Mouse (Mus musculus): ENCODE data around the gene Dcakd. TPM values are rescaled to one million over a fixed set of nuclear protein-coding genes. Genes with fewer than 3 reads are reported as not detected.
A peak's percentile ranks its signal among the peaks of the same experiment; 100 is the strongest.

Gene Dcakd
- polyA plus RNA-seq, 1 experiment from 2014 or later = 183 TPM

DNA sequence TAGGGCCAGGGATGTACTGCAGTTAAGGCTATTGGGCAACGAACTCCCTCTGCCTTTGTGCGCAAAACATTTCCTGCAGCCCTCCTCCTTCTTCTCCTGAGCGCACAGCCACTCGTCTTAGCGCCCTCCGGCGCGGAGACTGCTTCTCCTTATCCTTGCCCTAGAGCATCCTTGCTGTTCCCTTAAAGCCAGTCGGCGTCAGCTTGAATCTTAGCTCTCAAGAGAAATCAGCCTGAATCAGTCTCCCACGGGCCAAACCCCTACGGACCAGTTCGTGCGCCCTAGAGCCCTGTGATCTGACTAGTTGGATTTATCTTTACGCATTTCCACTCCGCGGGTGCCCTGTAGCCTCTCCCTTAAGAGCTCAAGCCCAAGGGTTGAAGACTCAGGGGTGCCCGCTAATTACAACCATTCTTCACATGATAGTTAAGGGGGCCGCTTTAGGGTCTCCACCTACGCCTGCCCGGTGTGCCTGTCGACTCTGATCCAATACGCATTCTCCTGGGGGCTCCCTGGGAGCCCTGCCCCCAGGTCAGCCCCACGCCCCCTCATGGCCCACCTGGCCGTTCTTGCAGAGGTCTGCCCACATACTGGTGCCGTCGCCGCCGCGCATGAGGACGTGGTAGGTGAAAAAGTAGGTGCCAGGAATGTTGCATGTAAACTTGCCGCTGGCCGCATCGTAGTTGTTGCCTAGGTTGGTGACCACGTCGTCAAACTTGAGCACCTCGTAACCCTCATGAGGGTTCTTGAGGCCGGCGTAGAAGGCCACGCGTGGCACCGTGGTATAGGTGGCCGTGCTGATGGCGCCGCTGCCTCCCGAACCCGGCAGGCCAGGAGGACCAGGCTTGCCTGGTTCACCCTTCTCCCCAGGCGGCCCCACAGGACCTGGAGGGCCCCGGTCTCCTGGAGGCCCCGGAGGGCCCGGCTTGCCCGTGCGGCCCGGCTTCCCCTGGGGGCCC, 82.5 kb downstream of the Dcakd start:
- peak overlapping the region; percentile 50 for H3K9ac ChIP-seq (replicated peaks; ENCODE audit: low read length)
- ATAC-seq (ENCODE audit: low FRiP score, low TSS enrichment) (no peak), DNase-seq (no peak)
- 2% methylated on average over 54 of the region's 54 CpGs for WGBS
- no peaks in the 10 kb centered on the region for H3K36me3 ChIP-seq (ENCODE audit: control insufficient read depth, insufficient read depth, low read length)
- H3K9me3 ChIP-seq (ENCODE audit: control insufficient read depth, low read length) = no peaks in the 10 kb centered on the region
- peak overlapping the region; percentile 64 for H3K4me2 ChIP-seq (ENCODE audit: low read length)
- H3K4me1 ChIP-seq (ENCODE audit: control insufficient read depth, insufficient read depth, low read length) = peaks cover 26% of the 10 kb centered on the region
- H3K27ac ChIP-seq (replicated peaks; ENCODE audit: low read depth, low read length) = no peak overlapping the region
- H3K27me3 ChIP-seq (ENCODE audit: control insufficient read depth, insufficient read depth, low read length) = peaks cover 54% of the 10 kb centered on the region
- H3K4me3 ChIP-seq (replicated peaks; ENCODE audit: low read depth, low read length) = peak overlapping the region; percentile 38

Small RNA genes lying within 50 kb of the gene (microRNA-seq; reads per million reads assigned to microRNA genes)
- gene Mir6931 = not detected

Other genes with a start within 250 kb of the Dcakd start
- 32.0 and 33.9 TPM in 2 replicates for gene Gjc1, start 208.6 kb downstream of the Dcakd start, polyA plus RNA-seq (2014; fragmentation: Nextera tagmentation; extraction: Ambion mirVana)
- gene Higd1b, start 192.5 kb downstream of the Dcakd start, polyA plus RNA-seq (2014; fragmentation: Nextera tagmentation; extraction: Ambion mirVana) = 5.4 and 9.6 TPM in 2 replicates
- gene Eftud2, start 147.3 kb downstream of the Dcakd start, polyA plus RNA-seq (2014; fragmentation: Nextera tagmentation; extraction: Ambion mirVana) = 111 and 150 TPM in 2 replicates
- 2.1 and 2.4 TPM in 2 replicates for gene Ccdc103, start 147.1 kb downstream of the Dcakd start, polyA plus RNA-seq (2014; fragmentation: Nextera tagmentation; extraction: Ambion mirVana)
- not detected in 2 replicates for gene Fam187a, start 143.2 kb downstream of the Dcakd start, polyA plus RNA-seq (2014; fragmentation: Nextera tagmentation; extraction: Ambion mirVana)
- 0.26 TPM in 1 of 2 replicates, not detected in the other for gene Gfap, start 127.4 kb downstream of the Dcakd start, polyA plus RNA-seq (2014; fragmentation: Nextera tagmentation; extraction: Ambion mirVana)
- gene Kif18b, start 103.2 kb downstream of the Dcakd start, polyA plus RNA-seq (2014; fragmentation: Nextera tagmentation; extraction: Ambion mirVana) = 1.9 TPM in 2 replicates
- 14.3 and 18.8 TPM in 2 replicates for gene C1ql1, start 81.6 kb downstream of the Dcakd start, polyA plus RNA-seq (2014; fragmentation: Nextera tagmentation; extraction: Ambion mirVana)
- 30.7 and 38.0 TPM in 2 replicates for gene Nmt1, start 143 bp downstream of the Dcakd start, polyA plus RNA-seq (2014; fragmentation: Nextera tagmentation; extraction: Ambion mirVana)
- gene Plcd3, start 73.3 kb upstream of the Dcakd start, polyA plus RNA-seq (2014; fragmentation: Nextera tagmentation; extraction: Ambion mirVana) = 0.92 and 1.8 TPM in 2 replicates
- gene Acbd4, start 73.3 kb upstream of the Dcakd start, polyA plus RNA-seq (2014; fragmentation: Nextera tagmentation; extraction: Ambion mirVana) = 8.0 and 8.4 TPM in 2 replicates
- gene Hexim1, start 87.9 kb upstream of the Dcakd start, polyA plus RNA-seq (2014; fragmentation: Nextera tagmentation; extraction: Ambion mirVana) = 3.9 and 5.9 TPM in 2 replicates
- 22.9 and 24.7 TPM in 2 replicates for gene Hexim2, start 104.1 kb upstream of the Dcakd start, polyA plus RNA-seq (2014; fragmentation: Nextera tagmentation; extraction: Ambion mirVana)
- 4.3 and 5.2 TPM in 2 replicates for gene Fmnl1, start 142.8 kb upstream of the Dcakd start, polyA plus RNA-seq (2014; fragmentation: Nextera tagmentation; extraction: Ambion mirVana)
- gene 1700023F06Rik, start 180.2 kb upstream of the Dcakd start, polyA plus RNA-seq (2014; fragmentation: Nextera tagmentation; extraction: Ambion mirVana) = 0.88 and 2.1 TPM in 2 replicates
- gene Spata32, start 190.1 kb upstream of the Dcakd start, polyA plus RNA-seq (2014; fragmentation: Nextera tagmentation; extraction: Ambion mirVana) = 0.25 and 0.27 TPM in 2 replicates
- gene Map3k14, start 239.1 kb upstream of the Dcakd start, polyA plus RNA-seq (2014; fragmentation: Nextera tagmentation; extraction: Ambion mirVana) = 3.0 and 3.4 TPM in 2 replicates

Data from midbrain, embryonic 14.5 days (tissue).